Mouse (Mus musculus): Measurements from ENCODE around the gene Etv1. TPM values are rescaled to one million over a fixed set of nuclear protein-coding genes. Genes with fewer than 3 reads are reported as not detected.

Etv1 gene
- polyA plus RNA-seq, 2 experiments = 0.16 to 0.88 TPM

GRCm38 (mm10) chr12:38863395-38863794 lies 84.2 kb downstream of the Etv1 start:
- no peak for DNase-seq (ENCODE audit: low read depth in 3 of 3, low spot score in 3 of 3)
- H3K9me3 ChIP-seq (ENCODE audit: control insufficient read depth, low read length) = no peaks in the 10 kb centered on the region
- H3K27ac ChIP-seq = no peak overlapping the region
- no peak overlapping the region for H3K9ac ChIP-seq (replicated peaks)
- H3K4me2 ChIP-seq (ENCODE audit: low read depth) = no peak overlapping the region
- H3K36me3 ChIP-seq (replicated peaks; ENCODE audit: control insufficient read depth, insufficient read depth, low read depth) = no peaks in the 10 kb centered on the region
- no peak for TF ChIP-seq CTCF (IDR thresholded peaks at IDR 0.05; ENCODE audit: low read depth)
- no peak for TF ChIP-seq EP300 (IDR thresholded peaks at IDR 0.05; ENCODE audit: low read depth)
- H3K4me3 ChIP-seq (ENCODE audit: insufficient read depth in 1 of 2, low read depth in 2 of 2, low read length in 2 of 2) = no peak overlapping the region
- no peaks in the 10 kb centered on the region for H3K4me1 ChIP-seq (replicated peaks; ENCODE audit: control insufficient read depth in 2 of 2, insufficient read depth in 2 of 2, low read length in 1 of 2)
- 21% methylated on average over 4 of the region's 4 CpGs for WGBS (ENCODE audit: insufficient replicate concordance)
- H3K27me3 ChIP-seq (ENCODE audit: control insufficient read depth, insufficient read depth, low read length) = no peaks in the 10 kb centered on the region
- no peak for ATAC-seq (ENCODE audit: insufficient read depth)

- 28% methylated on average over 3 of the region's 3 CpGs for WGBS (ENCODE audit: insufficient replicate concordance)
- Histone ChIP-seq H3K27me3 (ENCODE audit: control insufficient read depth, insufficient read depth, low read length) (no peaks in the 10 kb centered on the region), H3K27ac (no peak overlapping the region), H3K9ac (replicated peaks) (no peak overlapping the region), H3K4me1 (replicated peaks; ENCODE audit: control insufficient read depth in 2 of 2, insufficient read depth in 2 of 2, low read length in 1 of 2) (no peaks in the 10 kb centered on the region), H3K9me3 (ENCODE audit: control insufficient read depth, low read length) (no peaks in the 10 kb centered on the region), H3K4me3 (ENCODE audit: insufficient read depth in 1 of 2, low read depth in 2 of 2, low read length in 2 of 2) (no peak overlapping the region), H3K4me2 (ENCODE audit: low read depth) (no peak overlapping the region), H3K36me3 (replicated peaks; ENCODE audit: control insufficient read depth, insufficient read depth, low read depth) (no peaks in the 10 kb centered on the region)
- no peak for DNase-seq (ENCODE audit: low read depth in 3 of 3, low spot score in 3 of 3)
- no peak for TF ChIP-seq EP300 (IDR thresholded peaks at IDR 0.05; ENCODE audit: low read depth)
- TF ChIP-seq CTCF (IDR thresholded peaks at IDR 0.05; ENCODE audit: low read depth) = no peak
- no peak for ATAC-seq (ENCODE audit: insufficient read depth)
Observed at GRCm38 (mm10) chr12:38863982-38864828, 85.0 kb downstream of the Etv1 start.

- no peaks in the 10 kb centered on the region for H3K36me3 ChIP-seq (replicated peaks; ENCODE audit: control insufficient read depth, insufficient read depth, low read depth)
- TF ChIP-seq EP300 (IDR thresholded peaks at IDR 0.05; ENCODE audit: low read depth) (no peak), CTCF (IDR thresholded peaks at IDR 0.05; ENCODE audit: low read depth) (no peak)
- ATAC-seq (ENCODE audit: insufficient read depth) = no peak
Observed at GRCm38 (mm10) chr12:38874470-38874995, 95.4 kb downstream of the Etv1 start.

GRCm38 (mm10) chr12:38904516-38904915 lies 125.3 kb downstream of the Etv1 start:
- H3K4me1 ChIP-seq (replicated peaks; ENCODE audit: control insufficient read depth in 2 of 2, insufficient read depth in 2 of 2, low read length in 1 of 2) = no peaks in the 10 kb centered on the region
- no peak overlapping the region for H3K4me3 ChIP-seq (ENCODE audit: insufficient read depth in 1 of 2, low read depth in 2 of 2, low read length in 2 of 2)
- no peaks in the 10 kb centered on the region for H3K27me3 ChIP-seq (ENCODE audit: control insufficient read depth, insufficient read depth, low read length)
- WGBS (ENCODE audit: insufficient replicate concordance) = 47% methylated on average over 3 of the region's 3 CpGs
- H3K9ac ChIP-seq (replicated peaks) = no peak overlapping the region
- DNase-seq (ENCODE audit: low read depth in 3 of 3, low spot score in 3 of 3) (peak in 1 of 3 experiments; percentile 7), ATAC-seq (ENCODE audit: insufficient read depth) (no peak)
- H3K36me3 ChIP-seq (replicated peaks; ENCODE audit: control insufficient read depth, insufficient read depth, low read depth) = no peaks in the 10 kb centered on the region
- TF ChIP-seq CTCF (IDR thresholded peaks at IDR 0.05; ENCODE audit: low read depth) (no peak), EP300 (IDR thresholded peaks at IDR 0.05; ENCODE audit: low read depth) (no peak)
- no peaks in the 10 kb centered on the region for H3K9me3 ChIP-seq (ENCODE audit: control insufficient read depth, low read length)
- H3K4me2 ChIP-seq (ENCODE audit: low read depth) = no peak overlapping the region
- no peak overlapping the region for H3K27ac ChIP-seq

More at GRCm38 (mm10) chr12:38874470-38874995, 95.4 kb downstream of the Etv1 start:
- Histone ChIP-seq H3K4me3 (ENCODE audit: insufficient read depth in 1 of 2, low read depth in 2 of 2, low read length in 2 of 2) (no peak overlapping the region), H3K4me2 (ENCODE audit: low read depth) (no peak overlapping the region), H3K27me3 (ENCODE audit: control insufficient read depth, insufficient read depth, low read length) (no peaks in the 10 kb centered on the region), H3K4me1 (replicated peaks; ENCODE audit: control insufficient read depth in 2 of 2, insufficient read depth in 2 of 2, low read length in 1 of 2) (no peaks in the 10 kb centered on the region), H3K9me3 (ENCODE audit: control insufficient read depth, low read length) (no peaks in the 10 kb centered on the region), H3K9ac (replicated peaks) (no peak overlapping the region), H3K27ac (no peak overlapping the region)
- DNase-seq (ENCODE audit: low read depth in 3 of 3, low spot score in 3 of 3) = no peak

- no peaks in the 10 kb centered on the region for H3K4me1 ChIP-seq (replicated peaks; ENCODE audit: control insufficient read depth in 2 of 2, insufficient read depth in 2 of 2, low read length in 1 of 2)
- 66% methylated on average over 6 of the region's 6 CpGs for WGBS (ENCODE audit: insufficient replicate concordance)
- H3K4me3 ChIP-seq (ENCODE audit: insufficient read depth in 1 of 2, low read depth in 2 of 2, low read length in 2 of 2) = no peak overlapping the region
- no peak overlapping the region for H3K27ac ChIP-seq
- no peak for DNase-seq (ENCODE audit: low read depth in 3 of 3, low spot score in 3 of 3)
- H3K27me3 ChIP-seq (ENCODE audit: control insufficient read depth, insufficient read depth, low read length) = no peaks in the 10 kb centered on the region
- H3K9ac ChIP-seq (replicated peaks) = no peak overlapping the region
- no peaks in the 10 kb centered on the region for H3K36me3 ChIP-seq (replicated peaks; ENCODE audit: control insufficient read depth, insufficient read depth, low read depth)
- H3K4me2 ChIP-seq (ENCODE audit: low read depth) = no peak overlapping the region
- TF ChIP-seq CTCF (IDR thresholded peaks at IDR 0.05; ENCODE audit: low read depth) = no peak
- no peak for TF ChIP-seq EP300 (IDR thresholded peaks at IDR 0.05; ENCODE audit: low read depth)
- H3K9me3 ChIP-seq (ENCODE audit: control insufficient read depth, low read length) = no peaks in the 10 kb centered on the region
- no peak for ATAC-seq (ENCODE audit: insufficient read depth)
Observed at GRCm38 (mm10) chr12:38906314-38906713, 127.1 kb downstream of the Etv1 start.
